Mouse (Mus musculus) natural killer cell, adult 2 months (primary cell): Measurements from ENCODE around the gene Ffar1.

Experiments used
- DNase-seq, 2 experiments: peaks; one replicate each; pipeline ENCODE4 v3.0.0; 2022; ENCODE audit warnings: low spot score in 2 of 2

Gene Ffar1

GRCm38 (mm10) chr7:30861464-30861863, at the start of gene Ffar1:
TSS of gene Ffar1 (minus strand) at chr7:30861564.
- DNase-seq, result no peak

GRCm38 (mm10) chr7:30909773-30910172, 48.4 kb upstream of the Ffar1 start:
- DNase-seq, result peak; percentile 15 to 45

- DNase-seq, result peak; percentile 49 to 65
These were observed 47.6 kb upstream of the Ffar1 start for GRCm38 (mm10) chr7:30908992-30909431.

GRCm38 (mm10) chr7:30908277-30908991, 47.1 kb upstream of the Ffar1 start:
- no peak for DNase-seq

- peak in 1 of 2 experiments; percentile 49 for DNase-seq
These were observed 42.7 kb upstream of the Ffar1 start for GRCm38 (mm10) chr7:30904042-30904441.

- no peak for DNase-seq
These were observed 33.9 kb upstream of the Ffar1 start for GRCm38 (mm10) chr7:30895217-30895616.

GRCm38 (mm10) chr7:30892515-30892914, 31.2 kb upstream of the Ffar1 start:
- DNase-seq, result no peak

- DNase-seq, result peak in 1 of 2 experiments; percentile 31
These were observed 30.4 kb upstream of the Ffar1 start for GRCm38 (mm10) chr7:30891746-30892145.

GRCm38 (mm10) chr7:30890681-30891080, 29.3 kb upstream of the Ffar1 start:
- DNase-seq, result peak in 1 of 2 experiments; percentile 10

- DNase-seq, result peak in 1 of 2 experiments; percentile 8
These were observed 27.4 kb upstream of the Ffar1 start for GRCm38 (mm10) chr7:30888786-30889185.

- peak; percentile 82 to 84 for DNase-seq
These were observed 26.3 kb upstream of the Ffar1 start for GRCm38 (mm10) chr7:30887568-30888188.

- peak in 1 of 2 experiments; percentile 9 for DNase-seq
These were observed 25.5 kb upstream of the Ffar1 start for GRCm38 (mm10) chr7:30886852-30887251.

GRCm38 (mm10) chr7:30884047-30884446, 22.7 kb upstream of the Ffar1 start:
- DNase-seq, result no peak

GRCm38 (mm10) chr7:30881367-30881766, 20.0 kb upstream of the Ffar1 start:
- DNase-seq, result no peak

- DNase-seq, result peak; percentile 23 to 32
These were observed 18.8 kb upstream of the Ffar1 start, which contains the start of gene Cd22 for GRCm38 (mm10) chr7:30880176-30880575. TSS of gene Cd22 (minus strand) at chr7:30880342.

- peak in 1 of 2 experiments; percentile 35 for DNase-seq
These were observed 17.6 kb upstream of the Ffar1 start for GRCm38 (mm10) chr7:30878950-30879349.

GRCm38 (mm10) chr7:30873083-30873482, 11.7 kb upstream of the Ffar1 start:
- peak; percentile 67 to 77 for DNase-seq

GRCm38 (mm10) chr7:30863386-30863785, 2.0 kb upstream of the Ffar1 start:
- no peak for DNase-seq

- peak; percentile 36 to 56 for DNase-seq
These were observed 1.5 kb downstream of the Ffar1 start for GRCm38 (mm10) chr7:30859635-30860402.

- peak; percentile 60 to 85 for DNase-seq
These were observed 2.1 kb downstream of the Ffar1 start for GRCm38 (mm10) chr7:30859290-30859634.

GRCm38 (mm10) chr7:30857746-30858145, 3.6 kb downstream of the Ffar1 start:
- DNase-seq, result no peak

GRCm38 (mm10) chr7:30856078-30856477, 5.3 kb downstream of the Ffar1 start, which contains the start of gene Ffar3:
TSS of gene Ffar3 (minus strand) at chr7:30856178.
- no peak for DNase-seq
